Mouse (Mus musculus) small intestine, adult 2 months (tissue): Measurements from ENCODE around the gene Syt2.

Experiments used
- CTCF ChIP-seq: fragments of 200-500 bp; IDR thresholded peaks from 2 replicates; pipeline ENCODE4 v1.5.1; 2012; ENCODE audit warnings: low read depth, mild to moderate bottlenecking, control low read depth, inconsistent platforms, low read length, moderate library complexity, mixed read lengths; ENCODE audit not compliant: insufficient replicate concordance, insufficient read length; ENCODE audit errors: extremely low read depth
- POLR2A ChIP-seq: fragments of 200-500 bp; IDR thresholded peaks from 2 replicates; pipeline ENCODE4 v1.6.1; 2012; ENCODE audit warnings: low read depth, mild to moderate bottlenecking, control low read depth, inconsistent platforms, low read length, moderate library complexity

DNA sequence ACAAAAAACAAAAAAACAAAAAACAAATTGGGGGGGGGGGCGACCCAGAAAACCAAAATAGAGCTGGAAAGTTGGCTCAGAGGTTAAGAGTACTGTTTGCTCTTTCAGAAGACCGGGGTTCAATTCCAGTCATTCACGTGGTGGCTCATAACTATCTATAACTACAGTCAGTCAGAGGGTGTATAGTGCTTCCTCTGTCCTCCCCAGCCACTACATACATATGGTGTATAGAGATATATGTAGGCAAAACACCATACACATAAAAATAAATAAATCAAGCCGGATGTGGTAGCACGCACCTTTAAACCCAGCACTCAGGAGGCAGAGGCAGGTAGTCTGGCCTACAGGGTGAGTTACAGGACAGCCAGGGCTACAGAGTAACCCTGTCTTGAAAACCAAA is 31.9 kb upstream of the Syt2 start:
- TF ChIP-seq CTCF (no peak), POLR2A (no peak)
